Mouse (Mus musculus) MEL (cell line): ENCODE results near the gene Cyth4. TPM values are rescaled to one million over a fixed set of nuclear protein-coding genes. Genes with fewer than 3 reads are reported as not detected.

Experiments used
- DNase-seq: peaks from one replicate; pipeline ENCODE4 v3.0.0; 2011; ENCODE audit warnings: low read depth, low spot score
- H3K27ac ChIP-seq: 2 replicates; pipeline ENCODE4 v1.5.1; 2012; ENCODE audit warnings: low read depth, mild to moderate bottlenecking, control low read depth, low read length, moderate library complexity; ENCODE audit not compliant: control insufficient read depth
- H3K27me3 ChIP-seq, 2 experiments: fragments of 150-350 bp in 1 of 2; sonication (generic) in 1 of 2; 2 replicates each; pipeline ENCODE4 v1.6.1; 2012; ENCODE audit warnings: low read length in 2 of 2, mild to moderate bottlenecking in 2 of 2, improper control_type of control experiment in 1 of 2, moderate library complexity in 1 of 2; ENCODE audit not compliant: insufficient read depth in 2 of 2, control insufficient read depth in 1 of 2
- H3K36me3 ChIP-seq, 2 experiments: 2 replicates each; pipeline ENCODE4 v1.6.1; 2012 to 2014; ENCODE audit warnings: low read length in 2 of 2, improper control_type of control experiment in 1 of 2, inconsistent platforms in 1 of 2, mild to moderate bottlenecking in 1 of 2; ENCODE audit not compliant: insufficient read depth in 2 of 2, control insufficient read depth in 1 of 2
- H3K4me1 ChIP-seq, 2 experiments: fragments of 150-350 bp in 1 of 2; sonication (generic) in 1 of 2; 2 replicates each; pipeline ENCODE4 v1.6.1; 2012; ENCODE audit warnings: low read length in 2 of 2, improper control_type of control experiment in 1 of 2, mild to moderate bottlenecking in 1 of 2; ENCODE audit not compliant: insufficient read depth in 2 of 2, control insufficient read depth in 1 of 2
- H3K4me3 ChIP-seq, 2 experiments: fragments of 150-350 bp in 1 of 2; sonication (generic) in 1 of 2; 2 replicates each; pipeline ENCODE4 v1.5.1; 2012; ENCODE audit warnings: low read depth in 2 of 2, low read length in 2 of 2, mild to moderate bottlenecking in 2 of 2, moderate library complexity in 2 of 2, control low read depth in 1 of 2, improper control_type of control experiment in 1 of 2; ENCODE audit not compliant: control insufficient read depth in 1 of 2, insufficient read depth in 1 of 2
- H3K79me2 ChIP-seq: 2 replicates; pipeline ENCODE4 v1.6.1; 2012; ENCODE audit warnings: mild to moderate bottlenecking, low read length, moderate library complexity; ENCODE audit not compliant: control insufficient read depth, poor library complexity, insufficient read depth
- H3K9ac ChIP-seq: 2 replicates; pipeline ENCODE4 v1.6.1; 2012; ENCODE audit warnings: low read depth, mild to moderate bottlenecking, control low read depth, low read length, moderate library complexity; ENCODE audit not compliant: control insufficient read depth, poor library complexity, severe bottlenecking
- H3K9me3 ChIP-seq: fragments of 150-350 bp; sonication (generic); replicated peaks from 2 replicates; pipeline ENCODE4 v1.6.1; 2012; ENCODE audit warnings: mild to moderate bottlenecking, low read length, improper control_type of control experiment, moderate library complexity; ENCODE audit not compliant: insufficient read depth
- CHD1 ChIP-seq: IDR thresholded peaks from 2 replicates; pipeline ENCODE4 v1.6.1; 2012; ENCODE audit warnings: low read depth, mild to moderate bottlenecking, inconsistent platforms, low read length, improper control_type of control experiment
- CTCF ChIP-seq, 3 experiments: IDR thresholded peaks in 2 of 3; conservative IDR thresholded peaks in 1 of 3; 2 replicates each; pipeline ENCODE4 v1.5.1; 2011 to 2012; ENCODE audit warnings: low read length in 3 of 3, low read depth in 2 of 3, mild to moderate bottlenecking in 2 of 3, improper control_type of control experiment in 1 of 3, inconsistent platforms in 1 of 3, mixed read lengths in 1 of 3, moderate library complexity in 1 of 3; ENCODE audit not compliant: control insufficient read depth in 1 of 3, insufficient read depth in 1 of 3, poor library complexity in 1 of 3, severe bottlenecking in 1 of 3
- E2F4 ChIP-seq: IDR thresholded peaks from 2 replicates; pipeline ENCODE4 v1.6.1; 2011; ENCODE audit warnings: low read depth, low read length, improper control_type of control experiment, borderline replicate concordance
- GATA1 ChIP-seq: IDR thresholded peaks from 2 replicates; pipeline ENCODE4 v1.6.1; 2011; ENCODE audit warnings: low read depth, low read length, improper control_type of control experiment
- HCFC1 ChIP-seq: IDR thresholded peaks from 2 replicates; pipeline ENCODE4 v1.6.1; 2012; ENCODE audit warnings: low read depth, mild to moderate bottlenecking, inconsistent platforms, low read length, improper control_type of control experiment, moderate library complexity
- JUND ChIP-seq: IDR thresholded peaks from 2 replicates; pipeline ENCODE4 v1.6.1; 2011; ENCODE audit warnings: low read depth, mild to moderate bottlenecking, improper control_type of control experiment, low read length
- KAT2A ChIP-seq: conservative IDR thresholded peaks from 2 replicates; pipeline ENCODE4 v1.6.1; 2012; ENCODE audit warnings: low read depth, low read length, improper control_type of control experiment, inconsistent platforms
- MAFK ChIP-seq: IDR thresholded peaks from 2 replicates; pipeline ENCODE4 v1.6.1; 2011; ENCODE audit warnings: low read depth, mild to moderate bottlenecking, low read length, improper control_type of control experiment, borderline replicate concordance
- MAX ChIP-seq: IDR thresholded peaks from 2 replicates; pipeline ENCODE4 v1.6.1; 2011; ENCODE audit warnings: low read length, improper control_type of control experiment
- MAZ ChIP-seq: IDR thresholded peaks from 2 replicates; pipeline ENCODE4 v1.6.1; 2012; ENCODE audit warnings: low read depth, mild to moderate bottlenecking, inconsistent platforms, low read length, improper control_type of control experiment
- MEF2A ChIP-seq: IDR thresholded peaks from 2 replicates; pipeline ENCODE4 v1.6.1; 2014; ENCODE audit warnings: low read depth, mild to moderate bottlenecking, inconsistent platforms, low read length, improper control_type of control experiment; ENCODE audit not compliant: poor library complexity, insufficient replicate concordance, severe bottlenecking; ENCODE audit errors: extremely low read depth
- MXI1 ChIP-seq: IDR thresholded peaks from 2 replicates; pipeline ENCODE4 v1.6.1; 2011; ENCODE audit warnings: mild to moderate bottlenecking, low read depth, low read length, improper control_type of control experiment
- NELFE ChIP-seq: IDR thresholded peaks from 2 replicates; pipeline ENCODE4 v1.6.1; 2011; ENCODE audit warnings: low read depth, low read length, improper control_type of control experiment
- POLR2A ChIP-seq, 2 experiments: IDR thresholded peaks; 2 replicates each; pipeline ENCODE4 v1.6.1; 2011 to 2012; ENCODE audit warnings: low read length in 2 of 2, mild to moderate bottlenecking in 2 of 2, control low read depth in 1 of 2, improper control_type of control experiment in 1 of 2, low read depth in 1 of 2, moderate library complexity in 1 of 2; ENCODE audit not compliant: control insufficient read depth in 1 of 2, insufficient read depth in 1 of 2, poor library complexity in 1 of 2
- POLR2AphosphoS5 ChIP-seq: IDR thresholded peaks from 2 replicates; pipeline ENCODE4 v1.6.1; 2012; ENCODE audit warnings: low read depth, borderline replicate concordance, mild to moderate bottlenecking, inconsistent platforms, low read length, moderate library complexity, mixed read lengths
- RAD21 ChIP-seq: IDR thresholded peaks from 2 replicates; pipeline ENCODE4 v1.6.1; 2011; ENCODE audit warnings: mild to moderate bottlenecking, low read depth, low read length, improper control_type of control experiment
- SIN3A ChIP-seq: IDR thresholded peaks from 2 replicates; pipeline ENCODE4 v1.6.1; 2012; ENCODE audit warnings: low read length, improper control_type of control experiment, inconsistent platforms
- SMC3 ChIP-seq: IDR thresholded peaks from 2 replicates; pipeline ENCODE4 v1.6.1; 2011; ENCODE audit warnings: low read depth, low read length, improper control_type of control experiment
- TAL1 ChIP-seq: IDR thresholded peaks from 2 replicates; pipeline ENCODE4 v1.6.1; 2012; ENCODE audit warnings: mild to moderate bottlenecking, inconsistent platforms, low read length, moderate library complexity, mixed read lengths
- TBP ChIP-seq: IDR thresholded peaks from 2 replicates; pipeline ENCODE4 v1.8.0; 2011; ENCODE audit warnings: low read depth, low read length, improper control_type of control experiment
- UBTF ChIP-seq: IDR thresholded peaks from 2 replicates; pipeline ENCODE4 v1.6.1; 2012; ENCODE audit warnings: low read depth, mild to moderate bottlenecking, inconsistent platforms, low read length, improper control_type of control experiment, moderate library complexity, borderline replicate concordance; ENCODE audit not compliant: insufficient read depth
- ZC3H11A ChIP-seq: IDR thresholded peaks from 2 replicates; pipeline ENCODE4 v1.6.1; 2012; ENCODE audit warnings: low read depth, mild to moderate bottlenecking, inconsistent platforms, low read length, improper control_type of control experiment
- ZKSCAN1 ChIP-seq: IDR thresholded peaks from 2 replicates; pipeline ENCODE4 v1.6.1; 2012; ENCODE audit warnings: low read depth, mild to moderate bottlenecking, inconsistent platforms, low read length, improper control_type of control experiment, moderate library complexity
- ZMIZ1 ChIP-seq: IDR thresholded peaks from 2 replicates; pipeline ENCODE4 v1.6.1; 2012; ENCODE audit warnings: low read depth, mild to moderate bottlenecking, inconsistent platforms, low read length, improper control_type of control experiment, moderate library complexity
- polyA plus RNA-seq, 2 experiments: library from polyadenylated mRNA; stranded (reverse) in 1 of 2; unstranded in 1 of 2; fragments of >175 nt in 1 of 2; fragments of >200 nt in 1 of 2; gene quantifications; 2 replicates each; pipeline versions ENCODE4 v1.2.1 to v1.2.4; 2012; ENCODE audit warnings: low replicate concordance in 2 of 2, low read depth in 1 of 2; ENCODE audit not compliant: insufficient read length in 2 of 2, insufficient read depth in 1 of 2, missing spikeins in 1 of 2
- total RNA-seq: library from RNA; depleted of rRNA; stranded (reverse); fragments of 300-350 nt; gene quantifications from 2 replicates; pipeline ENCODE4 v1.2.3, GENCODE M21; 2012

Cyth4 gene
- total and polyA plus RNA-seq, 3 experiments: 8.7 to 23.5 TPM; not detected in 1

GRCm38 (mm10) chr15:78547415-78548335 is 49.2 kb upstream of the Cyth4 start:
- H3K27ac ChIP-seq: no peak overlapping the region
- peak; percentile 42 for TF ChIP-seq ZC3H11A
- TF ChIP-seq MAFK: no peak
- TF ChIP-seq CTCF (IDR thresholded peaks at IDR 0.05 in 2 of 3, conservative IDR thresholded peaks at IDR 0.05 in 1 of 3; ENCODE audit: control insufficient read depth in 1 of 3, insufficient read depth in 1 of 3, low read depth in 2 of 3, low read length in 3 of 3, poor library complexity in 1 of 3, severe bottlenecking in 1 of 3): peak; percentile 13 to 64 (median 39); a peak in 5 of 6 replicates
- TF ChIP-seq RAD21: peak; percentile 68
- no peak for TF ChIP-seq MAX
- TF ChIP-seq SIN3A: no peak
- TF ChIP-seq MEF2A: no peak
- no peak for TF ChIP-seq MXI1
- no peak for TF ChIP-seq UBTF
- TF ChIP-seq POLR2AphosphoS5: no peak
- peak; percentile 45 for TF ChIP-seq SMC3
- no peak for TF ChIP-seq E2F4
- no peaks in the 10 kb centered on the region for H3K79me2 ChIP-seq
- peaks cover 0 to 3% of the 10 kb centered on the region in 2 experiments; a peak in 3 of 4 replicates for H3K27me3 ChIP-seq
- H3K9me3 ChIP-seq: no peaks in the 10 kb centered on the region; the same call in 1 of the 2 replicates
- peaks cover 0 to 7% of the 10 kb centered on the region in 2 experiments; a peak in 1 of 4 replicates for H3K4me1 ChIP-seq
- DNase-seq: peak; percentile 36
- no peak overlapping the region for H3K9ac ChIP-seq
- no peak overlapping the region for H3K4me3 ChIP-seq
- H3K36me3 ChIP-seq: no peaks in the 10 kb centered on the region

DNA sequence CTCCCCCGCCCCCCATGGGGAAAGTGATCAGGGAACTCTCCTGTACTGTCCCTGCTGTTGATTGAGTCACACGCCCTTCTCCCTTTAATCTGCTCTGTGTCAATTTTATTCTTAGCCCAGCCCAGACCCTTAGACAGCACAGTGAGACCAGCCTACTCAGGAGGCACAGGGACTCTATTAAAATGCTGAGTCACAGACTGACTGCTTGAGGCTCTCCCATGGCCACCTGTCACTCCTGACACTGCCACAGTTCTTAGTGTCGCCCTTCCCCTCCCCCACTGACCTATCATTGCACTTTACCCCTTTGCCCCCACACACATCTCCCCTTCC is 48.5 kb upstream of the Cyth4 start:
- Histone ChIP-seq H3K4me1 (peaks cover 0 to 7% of the 10 kb centered on the region in 2 experiments; a peak in 1 of 4 replicates), H3K27ac (no peak overlapping the region), H3K27me3 (peaks cover 0 to 3% of the 10 kb centered on the region in 2 experiments; a peak in 3 of 4 replicates), H3K79me2 (no peaks in the 10 kb centered on the region), H3K36me3 (no peaks in the 10 kb centered on the region), H3K9me3 (no peaks in the 10 kb centered on the region; the same call in 1 of the 2 replicates), H3K9ac (no peak overlapping the region), H3K4me3 (no peak overlapping the region)
- TF ChIP-seq TBP (no peak), TAL1 (no peak), HCFC1 (no peak), POLR2A (IDR thresholded peaks at IDR 0.05; ENCODE audit: control insufficient read depth in 1 of 2, insufficient read depth in 1 of 2, low read depth in 1 of 2, low read length in 2 of 2, poor library complexity in 1 of 2) (no peak), KAT2A (no peak), GATA1 (no peak), MAFK (no peak), ZMIZ1 (no peak), CHD1 (no peak), JUND (no peak), MAZ (no peak), ZKSCAN1 (no peak), NELFE (no peak)
- DNase-seq: peak; percentile 30
